Mouse (Mus musculus): ENCODE measurements around the gene Frat1. TPM values are rescaled to one million over a fixed set of nuclear protein-coding genes. Genes with fewer than 3 reads are reported as not detected.
"Not testable (repeated sequence)": the region's sequence is repeated elsewhere in the genome, so short reads cannot be mapped to it uniquely, and the experiment has no call there.

Gene Frat1
- polyA plus RNA-seq, 1 experiment from 2014 or later: 15.2 TPM

- peak; percentile 59 for ATAC-seq (ENCODE audit: low FRiP score, low read depth)
- not testable (repeated sequence) for H3K36me3 ChIP-seq; H3K27me3 ChIP-seq (replicated peaks); H3K9me3 ChIP-seq
- H3K4me2 ChIP-seq (replicated peaks): peak overlapping the region; percentile 97
- under 1% methylated on average over 53 of the region's 53 CpGs for WGBS
- H3K27ac ChIP-seq: peak overlapping the region; percentile 82; the same call in 1 of the 2 replicates
- peak overlapping the region; percentile 92 for H3K9ac ChIP-seq
- peak overlapping the region; percentile 86 for H3K4me3 ChIP-seq
- peaks cover 32% of the 10 kb centered on the region for H3K4me1 ChIP-seq
Measured at GRCm38 (mm10) chr19:41847614-41847991, 17.8 kb downstream of the Frat1 start.

DNA sequence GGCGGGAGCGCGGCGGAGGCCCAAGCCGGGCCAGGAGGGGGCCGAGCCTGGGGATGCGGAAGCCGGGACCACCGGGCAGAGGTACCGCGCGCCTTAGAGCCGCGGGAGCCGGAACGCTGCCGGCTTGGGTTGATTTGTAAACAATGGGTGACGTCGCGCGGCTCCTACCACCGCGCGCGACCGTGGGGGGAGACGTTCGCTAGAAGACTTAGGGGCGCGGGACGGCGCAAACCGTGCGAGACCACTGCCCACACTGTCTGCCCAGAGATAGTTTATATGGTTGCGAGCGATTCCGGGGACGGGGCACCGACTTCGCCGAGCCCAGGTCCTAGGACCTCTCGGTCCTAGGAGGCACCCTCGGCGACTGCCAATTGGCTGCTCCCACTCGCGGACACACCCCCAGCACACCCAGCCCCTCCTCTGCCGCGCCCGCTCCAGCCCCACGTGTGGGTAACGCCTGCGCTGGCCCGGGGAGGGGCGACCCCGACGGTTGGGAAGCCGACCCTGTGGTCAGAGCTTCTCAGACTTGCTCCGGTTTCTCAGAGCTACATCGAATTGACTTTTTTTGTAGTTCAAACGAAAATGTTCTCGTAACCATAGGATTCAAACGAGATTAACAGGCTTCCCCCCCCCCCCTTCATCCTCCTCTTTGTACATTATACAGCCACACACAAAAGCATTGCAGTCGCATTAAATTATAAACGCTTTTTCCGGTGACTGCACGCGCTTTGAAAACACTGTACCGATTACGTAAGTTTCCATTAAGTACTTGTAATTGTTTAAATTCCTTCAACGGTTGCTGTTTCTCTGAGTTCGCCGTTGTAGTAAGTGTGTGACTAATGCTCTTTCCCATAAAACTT, 18.5 kb downstream of the Frat1 start, which contains the start of gene Frat2:
TSS of gene Frat2 (minus strand) at position 141 of the 860 bp plus-strand sequence.
- H3K27ac ChIP-seq: peak within 1 kb of the TSS; percentile 82; the same call in 1 of the 2 replicates

GRCm38 (mm10) chr19:41850021-41850718, 20.4 kb downstream of the Frat1 start:
- Histone ChIP-seq H3K4me1 (peaks cover 32% of the 10 kb centered on the region), H3K27ac (peak overlapping the region; percentile 88), H3K36me3 (no peaks in the 10 kb centered on the region), H3K9me3 (no peaks in the 10 kb centered on the region), H3K9ac (no peak overlapping the region), H3K4me3 (no peak overlapping the region), H3K4me2 (replicated peaks) (peak overlapping the region; percentile 44), H3K27me3 (replicated peaks) (no peaks in the 10 kb centered on the region)
- 11% methylated on average over 6 of the region's 6 CpGs for WGBS
- ATAC-seq (ENCODE audit: low FRiP score, low read depth): no peak

More for the DNA sequence above, 18.5 kb downstream of the Frat1 start, which contains the start of gene Frat2:
- H3K9ac ChIP-seq: peak within 1 kb of the TSS; percentile 92
- H3K9me3 ChIP-seq: no peaks in the 10 kb centered on the region
- H3K4me2 ChIP-seq (replicated peaks): peak within 1 kb of the TSS; percentile 97
- H3K4me3 ChIP-seq: peak within 1 kb of the TSS; percentile 86
- WGBS: 1% methylated on average over 71 of the region's 72 CpGs
- no peaks in the 10 kb centered on the region for H3K27me3 ChIP-seq (replicated peaks)
- peak; percentile 95 for ATAC-seq (ENCODE audit: low FRiP score, low read depth)
- H3K36me3 ChIP-seq: no peaks in the 10 kb centered on the region
- H3K4me1 ChIP-seq: peaks cover 32% of the 10 kb centered on the region

DNA sequence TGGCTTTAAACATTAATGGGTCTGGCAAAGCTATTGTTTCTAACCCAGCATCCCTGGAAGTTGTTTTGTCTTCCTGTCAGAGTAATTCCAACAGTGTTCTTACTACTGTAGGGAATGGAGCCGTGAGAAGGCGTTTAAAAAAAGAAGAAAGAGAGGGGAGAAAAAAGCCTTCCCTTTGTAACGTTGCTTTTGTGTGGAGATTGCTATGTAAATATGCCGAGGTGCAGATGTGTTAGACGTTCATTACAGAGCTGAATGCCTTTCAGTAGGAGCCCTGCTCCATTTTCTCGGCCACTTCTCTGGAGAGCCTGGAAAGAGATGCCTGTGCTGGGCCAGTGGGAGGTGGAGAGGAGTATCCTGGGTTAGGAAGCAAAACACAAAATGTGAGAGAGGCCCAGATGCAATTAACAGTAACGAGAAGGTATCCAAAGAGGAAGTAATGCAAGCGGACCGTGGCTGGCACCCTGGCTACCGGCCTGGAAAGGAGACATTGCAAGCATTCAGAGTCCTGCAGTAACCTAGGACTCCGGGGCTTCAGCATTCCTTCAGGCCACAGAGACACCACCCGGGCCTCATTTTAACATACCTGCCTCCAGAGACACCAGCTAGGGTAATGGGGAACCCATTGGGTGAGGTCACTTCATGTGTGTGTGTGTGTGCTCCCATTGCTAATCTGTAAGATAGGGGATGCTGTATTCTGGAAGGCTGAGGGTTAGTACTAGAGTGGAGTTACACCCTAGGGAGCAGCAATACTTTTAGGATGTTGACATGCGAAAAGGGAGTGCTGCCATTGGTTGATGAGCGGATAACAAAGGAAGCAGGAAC, 21.2 kb downstream of the Frat1 start:
- 12% methylated on average over 14 of the region's 14 CpGs for WGBS
- peak overlapping the region; percentile 44 for H3K4me2 ChIP-seq (replicated peaks)
- no peak for ATAC-seq (ENCODE audit: low FRiP score, low read depth)
- H3K9me3 ChIP-seq: no peaks in the 10 kb centered on the region
- H3K27ac ChIP-seq: peak overlapping the region; percentile 88
- H3K9ac ChIP-seq: 0 out of 2 replicates have a peak overlapping the region, but pooled peaks have one; percentile 41
- H3K4me3 ChIP-seq: no peak overlapping the region
- no peaks in the 10 kb centered on the region for H3K27me3 ChIP-seq (replicated peaks)
- H3K4me1 ChIP-seq: peaks cover 29% of the 10 kb centered on the region
- no peaks in the 10 kb centered on the region for H3K36me3 ChIP-seq

GRCm38 (mm10) chr19:41852423-41852822, 22.7 kb downstream of the Frat1 start:
- H3K27ac ChIP-seq: no peak overlapping the region
- no peak overlapping the region for H3K9ac ChIP-seq
- no peak overlapping the region for H3K4me3 ChIP-seq
- H3K36me3 ChIP-seq: no peaks in the 10 kb centered on the region
- H3K9me3 ChIP-seq: no peaks in the 10 kb centered on the region
- H3K4me2 ChIP-seq (replicated peaks): no peak overlapping the region
- 88% methylated on average over 4 of the region's 4 CpGs for WGBS
- ATAC-seq (ENCODE audit: low FRiP score, low read depth): no peak
- H3K27me3 ChIP-seq (replicated peaks): no peaks in the 10 kb centered on the region
- peaks cover 23% of the 10 kb centered on the region for H3K4me1 ChIP-seq

DNA sequence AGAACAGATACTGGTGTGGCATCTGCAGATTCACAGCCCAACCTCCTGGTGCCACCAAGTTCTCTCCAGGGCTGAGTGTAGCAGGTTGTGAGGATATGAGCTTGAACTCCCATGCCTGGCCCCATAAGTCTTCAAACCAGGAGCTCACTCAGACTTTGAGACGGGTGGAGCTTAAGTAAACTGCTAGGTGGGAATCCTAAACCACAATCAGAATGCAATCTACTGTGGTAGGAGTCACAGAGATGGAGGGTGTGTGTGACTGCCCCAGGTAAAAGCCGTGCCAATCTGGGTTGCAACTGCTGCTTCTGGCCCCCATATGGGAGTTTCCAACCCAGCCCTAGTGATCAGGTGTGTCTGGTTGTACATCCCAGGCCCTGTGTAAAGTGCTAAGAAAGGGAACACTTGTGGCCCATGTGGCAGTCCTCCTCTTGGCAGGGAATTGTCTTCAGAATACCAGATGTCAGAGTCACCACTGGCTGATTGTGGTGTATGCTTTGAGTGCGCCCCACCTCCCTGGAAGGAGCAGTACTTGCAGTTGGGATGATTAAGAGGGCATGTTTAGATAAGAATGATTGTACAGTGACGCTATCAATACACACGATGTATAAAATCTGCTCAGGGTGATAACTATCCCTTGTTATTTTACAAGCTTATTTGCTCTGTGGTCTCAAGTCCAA, 27.5 kb downstream of the Frat1 start:
- no peak overlapping the region for H3K4me3 ChIP-seq
- peaks cover 7% of the 10 kb centered on the region for H3K36me3 ChIP-seq
- 92% methylated on average over 5 of the region's 5 CpGs for WGBS
- no peaks in the 10 kb centered on the region for H3K4me1 ChIP-seq
- no peak for ATAC-seq (ENCODE audit: low FRiP score, low read depth)
- no peak overlapping the region for H3K9ac ChIP-seq
- H3K27me3 ChIP-seq (replicated peaks): no peaks in the 10 kb centered on the region
- no peak overlapping the region for H3K27ac ChIP-seq
- no peaks in the 10 kb centered on the region for H3K9me3 ChIP-seq
- H3K4me2 ChIP-seq (replicated peaks): no peak overlapping the region

DNA sequence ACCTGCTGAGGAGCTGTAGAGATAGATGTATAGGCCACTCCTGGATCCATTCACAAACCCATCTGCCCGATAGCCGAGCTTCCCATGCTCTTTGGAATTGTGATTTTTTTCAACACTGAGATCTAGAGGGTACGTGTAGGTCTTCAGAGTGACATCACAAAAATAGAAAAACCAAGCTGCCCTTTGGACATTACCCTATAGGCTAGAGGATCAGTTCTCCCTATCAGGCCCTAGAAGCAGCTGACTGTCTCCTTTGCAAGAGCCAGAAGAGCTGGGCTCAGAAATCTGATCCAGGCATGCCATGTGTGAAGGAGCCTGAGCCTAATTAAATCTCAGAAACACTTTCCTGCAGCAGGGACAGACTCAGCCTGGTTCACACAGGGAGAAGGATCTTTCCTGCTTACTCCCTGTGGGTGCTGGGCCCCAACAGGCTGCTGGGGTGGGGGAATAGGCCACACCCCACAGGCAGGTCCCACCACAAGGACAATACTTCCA, 28.1 kb downstream of the Frat1 start:
- no peaks in the 10 kb centered on the region for H3K9me3 ChIP-seq
- 84% methylated on average over 3 of the region's 3 CpGs for WGBS
- ATAC-seq (ENCODE audit: low FRiP score, low read depth): no peak
- no peak overlapping the region for H3K27ac ChIP-seq
- no peak overlapping the region for H3K4me3 ChIP-seq
- H3K27me3 ChIP-seq (replicated peaks): no peaks in the 10 kb centered on the region
- H3K9ac ChIP-seq: no peak overlapping the region
- H3K36me3 ChIP-seq: peaks cover 14% of the 10 kb centered on the region
- H3K4me1 ChIP-seq: no peaks in the 10 kb centered on the region
- H3K4me2 ChIP-seq (replicated peaks): no peak overlapping the region

GRCm38 (mm10) chr19:41866707-41867106, 36.9 kb downstream of the Frat1 start:
- 91% methylated on average over 8 of the region's 8 CpGs for WGBS
- no peak overlapping the region for H3K4me3 ChIP-seq
- peaks cover 79% of the 10 kb centered on the region for H3K36me3 ChIP-seq
- no peaks in the 10 kb centered on the region for H3K4me1 ChIP-seq
- no peak overlapping the region for H3K4me2 ChIP-seq (replicated peaks)
- ATAC-seq (ENCODE audit: low FRiP score, low read depth): no peak
- H3K9me3 ChIP-seq: no peaks in the 10 kb centered on the region
- no peak overlapping the region for H3K27ac ChIP-seq
- H3K27me3 ChIP-seq (replicated peaks): no peaks in the 10 kb centered on the region
- H3K9ac ChIP-seq: no peak overlapping the region

DNA sequence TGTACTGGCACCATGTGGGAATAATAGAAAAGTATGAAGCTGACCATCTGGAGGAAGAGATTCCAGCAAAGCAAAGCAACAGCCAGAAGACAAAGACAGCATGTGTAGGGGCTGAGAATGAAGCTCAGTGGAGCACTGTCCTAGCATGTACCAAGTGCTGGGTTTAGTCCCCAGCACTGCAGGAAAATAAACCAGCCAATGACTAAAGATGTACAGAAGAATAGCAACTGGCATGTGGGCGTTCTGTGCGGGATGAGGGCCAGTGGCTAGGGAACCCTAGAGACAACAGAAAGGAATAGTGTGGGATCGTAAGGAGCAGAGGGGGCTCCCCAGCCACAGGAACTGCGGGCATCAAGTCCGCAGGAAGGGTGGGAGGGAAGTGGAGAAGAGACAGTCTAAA, 39.5 kb downstream of the Frat1 start:
- no peak overlapping the region for H3K4me3 ChIP-seq
- H3K36me3 ChIP-seq: peaks cover 76% of the 10 kb centered on the region
- no peak overlapping the region for H3K27ac ChIP-seq
- H3K27me3 ChIP-seq (replicated peaks): no peaks in the 10 kb centered on the region
- WGBS: 93% methylated on average over 5 of the region's 5 CpGs
- no peaks in the 10 kb centered on the region for H3K9me3 ChIP-seq
- no peak overlapping the region for H3K4me2 ChIP-seq (replicated peaks)
- no peak overlapping the region for H3K9ac ChIP-seq
- ATAC-seq (ENCODE audit: low FRiP score, low read depth): no peak
- H3K4me1 ChIP-seq: no peaks in the 10 kb centered on the region

DNA sequence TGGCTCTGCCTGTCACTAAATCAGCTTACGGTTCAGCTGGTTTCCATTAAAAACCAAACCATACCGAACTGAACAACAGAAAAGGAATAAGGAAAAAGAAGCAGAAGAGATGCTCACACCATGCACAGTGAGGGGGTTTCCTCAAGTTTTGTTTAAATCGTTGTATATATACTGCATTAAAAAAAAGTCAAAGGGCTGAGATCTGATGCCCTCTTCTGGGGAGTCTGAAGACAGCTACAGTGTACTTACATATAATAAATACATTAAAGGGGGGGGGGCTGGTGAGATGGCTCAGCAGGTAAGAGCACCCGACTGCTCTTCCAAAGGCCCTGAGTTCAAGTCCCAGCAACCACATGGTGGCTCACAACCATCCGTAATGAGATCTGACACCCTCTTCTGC, 40.2 kb downstream of the Frat1 start:
- WGBS: 91% methylated on average over 5 of the region's 5 CpGs
- not testable (repeated sequence) for H3K4me2 ChIP-seq (replicated peaks); H3K9ac ChIP-seq; H3K27ac ChIP-seq; H3K27me3 ChIP-seq (replicated peaks); H3K9me3 ChIP-seq; ATAC-seq (ENCODE audit: low FRiP score, low read depth); H3K4me1 ChIP-seq; H3K4me3 ChIP-seq
- peaks cover 79% of the 10 kb centered on the region for H3K36me3 ChIP-seq

DNA sequence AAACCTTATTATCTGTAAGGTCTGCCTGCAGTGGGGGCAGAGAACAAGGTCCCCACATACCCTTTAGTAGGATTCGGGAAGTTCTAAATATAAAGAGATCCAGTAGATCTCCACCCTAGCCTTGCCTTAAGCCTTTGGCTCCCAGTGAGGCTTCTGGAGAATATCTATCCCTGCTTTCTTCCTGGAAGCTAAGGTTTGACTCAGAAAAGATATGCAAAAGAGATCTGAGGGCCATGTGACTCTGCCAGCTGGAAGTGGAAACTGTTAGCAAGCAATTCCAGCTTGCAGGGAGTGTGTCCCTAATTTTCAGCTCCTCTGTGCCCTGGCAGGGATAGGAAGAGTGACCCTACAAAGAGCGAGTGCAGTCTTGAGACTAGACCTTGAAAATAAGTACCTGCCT, 42.5 kb downstream of the Frat1 start:
- Histone ChIP-seq H3K36me3 (peaks cover 79% of the 10 kb centered on the region), H3K27me3 (replicated peaks) (no peaks in the 10 kb centered on the region), H3K9me3 (no peaks in the 10 kb centered on the region), H3K4me2 (replicated peaks) (no peak overlapping the region), H3K9ac (no peak overlapping the region), H3K27ac (no peak overlapping the region), H3K4me3 (no peak overlapping the region), H3K4me1 (no peaks in the 10 kb centered on the region)
- ATAC-seq (ENCODE audit: low FRiP score, low read depth): no peak
- WGBS: 95% methylated on average over 2 of the region's 2 CpGs

All from neural tube, embryonic 12.5 days (tissue).